Mouse (Mus musculus): ENCODE data around the gene Cltb. TPM values are rescaled to one million over a fixed set of nuclear protein-coding genes. Genes with fewer than 3 reads are reported as not detected.

Gene Cltb
- total and polyA plus RNA-seq, 2 experiments from 2014 or later: 224 to 278 TPM

- 83% methylated on average over 7 of the region's 7 CpGs for WGBS
- H3K36me3 ChIP-seq (ENCODE audit: insufficient read depth): peaks cover 65% of the 10 kb centered on the region
- no peak overlapping the region for H3K4me2 ChIP-seq (ENCODE audit: low read depth)
Observed at GRCm38 (mm10) chr13:54548036-54548435, 63.1 kb downstream of the Cltb start.

More at GRCm38 (mm10) chr13:54548036-54548435, 63.1 kb downstream of the Cltb start:
- Histone ChIP-seq H3K27me3 (ENCODE audit: insufficient read depth, low read length) (no peaks in the 10 kb centered on the region), H3K4me1 (ENCODE audit: insufficient read depth) (no peaks in the 10 kb centered on the region), H3K9me3 (ENCODE audit: low read length) (no peaks in the 10 kb centered on the region), H3K27ac (ENCODE audit: low read depth, low read length) (no peak overlapping the region), H3K4me3 (ENCODE audit: low read depth, low read length) (no peak overlapping the region), H3K9ac (no peak overlapping the region)
- TF ChIP-seq CTCF (IDR thresholded peaks at IDR 0.05; ENCODE audit: low read depth): no peak
- ATAC-seq (no peak), DNase-seq (no peak)

Small RNA genes lying within 50 kb of the gene (microRNA-seq; reads per million reads assigned to microRNA genes)
- 0 reads per million in 2 experiments for gene Gm24195

Other genes with a start within 250 kb of the Cltb start
- gene Cplx2, start 240.0 kb downstream of the Cltb start, total RNA-seq (2014; rRNA removed): 98.4 and 102 TPM in 2 replicates
- gene Cplx2, start 240.0 kb downstream of the Cltb start, polyA plus RNA-seq (2015; fragmentation: Nextera tagmentation; extraction: Ambion mirVana): 40.0 and 49.8 TPM in 2 replicates
- 51.5 and 57.0 TPM in 2 replicates for gene Thoc3, start 142.5 kb downstream of the Cltb start, total RNA-seq (2014; rRNA removed)
- 102 and 108 TPM in 2 replicates for gene Thoc3, start 142.5 kb downstream of the Cltb start, polyA plus RNA-seq (2015; fragmentation: Nextera tagmentation; extraction: Ambion mirVana)
- 21.2 and 21.7 TPM in 2 replicates for gene Simc1, start 107.6 kb downstream of the Cltb start, total RNA-seq (2014; rRNA removed)
- 7.4 and 9.1 TPM in 2 replicates for gene Simc1, start 107.6 kb downstream of the Cltb start, polyA plus RNA-seq (2015; fragmentation: Nextera tagmentation; extraction: Ambion mirVana)
- 184 and 216 TPM in 2 replicates for gene 4833439L19Rik, start 45.9 kb downstream of the Cltb start, total RNA-seq (2014; rRNA removed)
- 235 and 263 TPM in 2 replicates for gene 4833439L19Rik, start 45.9 kb downstream of the Cltb start, polyA plus RNA-seq (2015; fragmentation: Nextera tagmentation; extraction: Ambion mirVana)
- 123 and 163 TPM in 2 replicates for gene Arl10, start 36.3 kb downstream of the Cltb start, total RNA-seq (2014; rRNA removed)
- 58.3 and 69.5 TPM in 2 replicates for gene Arl10, start 36.3 kb downstream of the Cltb start, polyA plus RNA-seq (2015; fragmentation: Nextera tagmentation; extraction: Ambion mirVana)
- gene Nop16, start 21.3 kb downstream of the Cltb start, total RNA-seq (2014; rRNA removed): 37.5 and 44.6 TPM in 2 replicates
- 58.0 and 64.6 TPM in 2 replicates for gene Nop16, start 21.3 kb downstream of the Cltb start, polyA plus RNA-seq (2015; fragmentation: Nextera tagmentation; extraction: Ambion mirVana)
- gene Higd2a, start 21.1 kb downstream of the Cltb start, total RNA-seq (2014; rRNA removed): 110 and 148 TPM in 2 replicates
- 326 and 343 TPM in 2 replicates for gene Higd2a, start 21.1 kb downstream of the Cltb start, polyA plus RNA-seq (2015; fragmentation: Nextera tagmentation; extraction: Ambion mirVana)
- 54.5 and 60.5 TPM in 2 replicates for gene Faf2, start 10.4 kb upstream of the Cltb start, total RNA-seq (2014; rRNA removed)
- 35.0 and 49.3 TPM in 2 replicates for gene Faf2, start 10.4 kb upstream of the Cltb start, polyA plus RNA-seq (2015; fragmentation: Nextera tagmentation; extraction: Ambion mirVana)
- gene Rnf44, start 82.6 kb upstream of the Cltb start, total RNA-seq (2014; rRNA removed): 48.5 and 56.3 TPM in 2 replicates
- 42.0 and 50.8 TPM in 2 replicates for gene Rnf44, start 82.6 kb upstream of the Cltb start, polyA plus RNA-seq (2015; fragmentation: Nextera tagmentation; extraction: Ambion mirVana)
- 0.76 and 0.85 TPM in 2 replicates for gene Cdhr2, start 90.1 kb upstream of the Cltb start, total RNA-seq (2014; rRNA removed)
- 0.24 and 0.53 TPM in 2 replicates for gene Cdhr2, start 90.1 kb upstream of the Cltb start, polyA plus RNA-seq (2015; fragmentation: Nextera tagmentation; extraction: Ambion mirVana)
- gene Gprin1, start 138.5 kb upstream of the Cltb start, total RNA-seq (2014; rRNA removed): 213 and 219 TPM in 2 replicates
- 37.1 and 39.0 TPM in 2 replicates for gene Gprin1, start 138.5 kb upstream of the Cltb start, polyA plus RNA-seq (2015; fragmentation: Nextera tagmentation; extraction: Ambion mirVana)
- gene Sncb, start 155.3 kb upstream of the Cltb start, total RNA-seq (2014; rRNA removed): 32.7 and 38.1 TPM in 2 replicates
- 122 and 137 TPM in 2 replicates for gene Sncb, start 155.3 kb upstream of the Cltb start, polyA plus RNA-seq (2015; fragmentation: Nextera tagmentation; extraction: Ambion mirVana)
- gene Eif4e1b, start 172.7 kb upstream of the Cltb start, total RNA-seq (2014; rRNA removed): not detected in 2 replicates
- not detected in 2 replicates for gene Eif4e1b, start 172.7 kb upstream of the Cltb start, polyA plus RNA-seq (2015; fragmentation: Nextera tagmentation; extraction: Ambion mirVana)
- gene Tspan17, start 178.0 kb upstream of the Cltb start, total RNA-seq (2014; rRNA removed): 26.5 and 28.3 TPM in 2 replicates
- gene Tspan17, start 178.0 kb upstream of the Cltb start, polyA plus RNA-seq (2015; fragmentation: Nextera tagmentation; extraction: Ambion mirVana): 44.2 and 61.1 TPM in 2 replicates